Mouse (Mus musculus): Measurements from ENCODE around the gene Galnt10.

Gene Galnt10

DNA sequence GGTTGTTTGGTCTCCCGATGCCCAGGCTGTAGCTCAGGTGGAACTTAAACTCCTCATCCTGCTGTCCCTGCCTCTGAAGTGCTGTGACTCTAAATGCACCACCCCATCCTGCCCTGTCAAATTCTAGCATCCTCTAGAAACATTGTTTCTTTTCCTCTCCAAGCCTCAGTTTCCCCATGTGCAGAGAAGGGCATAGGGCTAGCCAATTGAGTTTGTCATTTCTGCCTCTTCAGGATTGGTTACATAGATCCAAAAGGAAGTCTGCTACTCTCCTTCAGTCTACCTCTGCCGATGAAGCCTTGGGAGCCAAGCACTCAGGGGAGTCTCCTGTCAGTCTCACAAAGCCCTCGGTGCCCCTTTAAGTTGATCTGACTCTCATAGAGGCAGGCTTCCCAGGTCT, 190.7 kb downstream of the Galnt10 start:
- no peak for TF ChIP-seq GATA4 (IDR thresholded peaks at IDR 0.05; ENCODE audit: insufficient replicate concordance, low read length)

DNA sequence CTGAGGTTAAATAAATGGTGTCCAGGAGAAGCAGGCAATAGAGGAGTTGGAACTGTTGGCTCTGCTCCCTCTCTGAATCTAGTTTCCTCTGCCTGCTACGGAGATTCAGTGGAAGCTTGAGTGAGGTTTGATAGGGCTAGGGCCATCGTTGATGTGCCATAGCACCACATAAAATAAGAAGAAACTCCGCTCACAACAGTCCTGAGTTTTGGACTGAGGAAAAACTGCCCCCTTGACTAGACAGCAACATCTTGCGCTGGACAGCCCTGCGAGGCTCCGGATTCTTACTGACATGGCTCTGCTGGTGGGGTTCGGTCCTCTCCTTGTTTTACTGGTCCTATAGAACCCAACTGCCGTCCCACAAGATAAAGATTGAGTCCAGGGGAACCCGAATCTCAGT, 191.2 kb downstream of the Galnt10 start:
- no peak for TF ChIP-seq GATA4 (IDR thresholded peaks at IDR 0.05; ENCODE audit: insufficient replicate concordance, low read length)
